Mouse (Mus musculus): ENCODE measurements around the gene Ret.

Ret gene

GRCm38 (mm10) chr6:118197440-118197975, at the start of gene Ret:
Gene Ret (minus strand): TSS chr6:118197718.
- in situ Hi-C loops (cut with MboI) = loop anchor here (25.0 kb wide), 1 partner anchor 190 kb away; no protein-coding TSS in a partner anchor

- in situ Hi-C loops (cut with MboI) = no loop called here
Observed at GRCm38 (mm10) chr6:118247161-118247560, 49.6 kb upstream of the Ret start.

- in situ Hi-C loops (cut with MboI) = no loop called here
Observed at GRCm38 (mm10) chr6:118244106-118244505, 46.6 kb upstream of the Ret start.

GRCm38 (mm10) chr6:118242941-118243340, 45.4 kb upstream of the Ret start:
- in situ Hi-C loops (cut with MboI) = no loop called here

- in situ Hi-C loops (cut with MboI) = no loop called here
Observed at GRCm38 (mm10) chr6:118226072-118226471, 28.6 kb upstream of the Ret start.

DNA sequence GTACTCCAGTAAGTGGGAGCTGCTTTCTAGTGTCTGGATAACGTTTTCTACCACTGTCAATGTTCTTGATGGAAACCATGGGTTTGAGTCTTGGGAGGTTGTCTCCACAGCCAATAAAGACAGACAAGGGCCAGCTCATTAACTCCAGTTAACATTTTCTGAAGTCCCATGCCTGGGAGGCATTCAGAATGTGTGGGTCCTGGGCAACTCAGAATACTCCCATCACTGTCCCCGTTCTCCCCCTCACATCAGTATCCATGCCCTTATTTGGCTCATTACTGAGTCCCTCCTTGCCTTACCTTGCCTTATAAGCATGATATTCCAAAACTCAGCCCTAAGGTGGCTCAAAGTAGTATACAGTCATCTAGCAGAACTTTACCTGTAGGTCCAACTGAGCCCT, 25.0 kb upstream of the Ret start:
- in situ Hi-C loops (cut with MboI) = no loop called here

DNA sequence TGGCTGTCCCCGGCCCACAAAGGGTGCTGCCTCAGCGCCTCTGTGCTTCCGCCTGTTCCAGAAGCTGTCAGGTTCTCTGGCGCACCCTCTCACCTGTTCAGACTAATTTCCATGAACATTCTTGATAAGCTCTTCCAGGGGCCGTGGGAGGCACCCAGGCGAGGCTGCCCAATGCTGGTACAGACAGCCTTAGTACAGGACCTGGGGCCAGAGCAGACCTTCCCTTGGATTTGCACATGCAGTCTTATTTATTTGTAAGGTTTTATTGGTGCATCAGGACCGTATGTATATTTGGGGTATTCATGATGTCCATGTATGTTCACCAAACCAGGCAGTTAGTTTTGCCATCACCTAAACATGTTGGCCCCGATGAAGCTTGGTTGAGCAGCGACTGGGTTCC, 18.2 kb upstream of the Ret start:
- in situ Hi-C loops (cut with MboI) = no loop called here

DNA sequence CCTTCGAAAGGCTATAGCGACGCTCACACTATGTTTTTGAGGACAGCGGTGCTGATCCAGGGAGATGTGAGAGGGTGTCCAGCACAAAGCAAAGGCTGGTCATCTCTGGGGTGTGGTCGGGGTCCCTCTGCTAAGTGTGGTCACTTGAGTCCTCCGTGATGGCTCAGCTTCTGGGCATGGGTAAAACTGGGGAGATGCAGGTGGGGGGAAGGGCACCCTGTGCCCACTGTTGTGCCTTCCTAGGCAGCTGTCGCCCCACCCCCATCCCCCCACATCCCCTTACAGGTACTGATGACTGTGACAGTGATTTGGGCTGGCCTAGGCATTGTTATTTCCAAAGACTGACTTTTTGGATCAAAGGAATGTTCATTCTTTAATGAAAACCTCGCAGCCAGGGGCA, 10.8 kb upstream of the Ret start:
- in situ Hi-C loops (cut with MboI) = no loop called here

- in situ Hi-C loops (cut with MboI) = no loop called here
Observed at GRCm38 (mm10) chr6:118206386-118206785, 8.9 kb upstream of the Ret start.

- in situ Hi-C loops (cut with MboI) = no loop called here
Observed at GRCm38 (mm10) chr6:118205176-118205890, 7.8 kb upstream of the Ret start.

GRCm38 (mm10) chr6:118204112-118204511, 6.6 kb upstream of the Ret start:
- in situ Hi-C loops (cut with MboI) = no loop called here

DNA sequence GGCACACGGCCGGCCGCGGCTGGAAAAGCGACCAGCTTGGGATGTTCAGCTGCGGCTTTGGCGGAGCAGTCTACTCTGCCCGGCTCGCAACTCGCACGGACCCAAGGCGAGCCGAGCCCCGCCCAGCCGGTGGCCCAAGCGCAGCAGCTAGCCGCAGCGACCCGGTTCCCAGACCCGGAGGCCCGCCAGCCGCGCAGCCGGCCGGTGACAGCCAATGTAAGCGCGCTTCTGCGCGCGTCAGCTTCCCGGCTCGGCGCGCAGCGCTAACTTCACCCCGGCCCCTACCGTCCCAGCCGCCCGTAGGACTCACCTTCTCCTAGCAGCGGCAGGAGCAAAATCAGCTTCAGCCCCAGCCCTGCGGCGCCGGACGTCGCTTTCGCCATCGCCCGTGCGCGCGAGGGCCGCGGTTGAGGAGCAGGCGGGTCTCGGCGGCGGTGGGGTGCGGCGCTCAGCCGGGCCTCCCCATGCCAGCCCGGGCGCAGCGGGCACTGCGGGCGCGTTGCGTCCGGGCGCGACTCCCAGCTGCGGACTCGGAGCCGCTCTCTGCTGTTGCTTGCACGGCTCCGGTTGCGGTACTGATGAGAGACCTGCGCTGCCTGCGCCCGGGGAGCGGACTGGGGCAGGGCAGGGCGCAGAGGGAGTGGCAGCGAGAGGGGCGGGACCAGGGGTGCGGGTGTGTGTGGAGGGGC, 623 bp downstream of the Ret start:
- in situ Hi-C loops (cut with MboI) = loop anchor here (25.0 kb wide), 1 partner anchor 190 kb away; no protein-coding TSS in a partner anchor

GRCm38 (mm10) chr6:118195108-118195507, 2.4 kb downstream of the Ret start:
- in situ Hi-C loops (cut with MboI) = loop anchor here (25.0 kb wide), 1 partner anchor 192 kb away; no protein-coding TSS in a partner anchor

- in situ Hi-C loops (cut with MboI) = loop anchor here (25.0 kb wide), 1 partner anchor 194 kb away; no protein-coding TSS in a partner anchor
Observed at GRCm38 (mm10) chr6:118192882-118193281, 4.6 kb downstream of the Ret start.

DNA sequence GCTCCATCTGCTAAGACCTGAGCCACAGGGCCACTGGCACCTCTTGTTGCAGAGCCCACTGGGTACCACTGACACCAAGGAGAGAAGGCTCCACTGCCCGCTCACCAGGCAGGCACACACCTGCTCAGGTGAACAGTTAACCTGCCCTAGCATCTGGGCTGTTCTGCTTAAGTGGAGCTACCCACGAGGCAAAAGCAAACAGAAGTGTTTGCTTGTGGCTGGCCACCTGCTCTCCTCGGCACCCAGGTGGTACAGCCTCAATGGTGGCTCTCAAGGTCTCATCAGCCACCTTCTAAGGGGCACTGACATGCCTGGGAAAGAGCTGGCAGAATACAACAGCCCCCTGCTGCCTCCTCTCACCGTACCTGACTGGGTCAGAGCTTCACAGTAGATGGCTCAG, 5.3 kb downstream of the Ret start:
- in situ Hi-C loops (cut with MboI) = loop anchor here (25.0 kb wide), 1 partner anchor 195 kb away; no protein-coding TSS in a partner anchor

DNA sequence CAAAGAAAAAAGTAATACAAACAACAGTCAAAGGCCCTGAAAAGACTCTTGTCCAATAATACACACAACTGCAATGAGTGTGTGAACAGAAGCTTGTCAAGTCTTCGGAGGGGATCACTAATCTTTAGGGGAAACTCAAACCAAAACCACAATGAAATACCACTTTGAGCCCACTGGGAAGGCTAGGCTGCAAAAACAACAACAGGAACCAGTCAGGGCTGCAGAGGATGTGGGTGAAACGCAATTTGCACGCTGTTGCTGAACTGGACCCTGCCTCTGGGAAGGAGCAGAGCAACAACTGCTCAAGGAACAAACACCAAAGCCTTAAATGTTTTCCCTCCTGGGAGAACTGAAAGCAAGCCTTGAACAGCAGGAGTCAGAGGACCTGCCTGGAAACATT, 7.8 kb downstream of the Ret start:
- in situ Hi-C loops (cut with MboI) = loop anchor here (25.0 kb wide), 1 partner anchor 198 kb away; no protein-coding TSS in a partner anchor

DNA sequence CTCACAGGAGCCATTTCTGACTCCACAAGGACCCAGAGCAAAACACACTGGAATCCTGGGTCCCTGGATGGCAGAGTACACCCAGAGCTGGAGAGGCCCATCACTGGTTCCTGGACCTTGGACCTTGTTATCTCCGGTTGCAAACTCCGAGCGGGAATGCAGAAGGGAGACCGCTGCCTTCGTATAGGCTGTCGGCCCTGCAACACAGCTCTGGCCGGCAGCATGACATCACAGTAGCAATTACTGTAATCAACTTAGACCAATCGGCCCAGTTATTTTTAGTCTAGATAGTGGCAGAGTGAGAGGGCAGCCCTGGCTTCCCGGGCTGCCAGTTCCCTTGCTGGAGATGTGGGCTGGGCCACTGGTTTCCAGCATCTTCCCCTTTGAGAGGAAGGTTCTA, 8.9 kb downstream of the Ret start:
- in situ Hi-C loops (cut with MboI) = loop anchor here (25.0 kb wide), 1 partner anchor 199 kb away; no protein-coding TSS in a partner anchor

GRCm38 (mm10) chr6:118187285-118187641, 10.3 kb downstream of the Ret start:
- in situ Hi-C loops (cut with MboI) = loop anchor here (25.0 kb wide), 1 partner anchor 200 kb away; no protein-coding TSS in a partner anchor

DNA sequence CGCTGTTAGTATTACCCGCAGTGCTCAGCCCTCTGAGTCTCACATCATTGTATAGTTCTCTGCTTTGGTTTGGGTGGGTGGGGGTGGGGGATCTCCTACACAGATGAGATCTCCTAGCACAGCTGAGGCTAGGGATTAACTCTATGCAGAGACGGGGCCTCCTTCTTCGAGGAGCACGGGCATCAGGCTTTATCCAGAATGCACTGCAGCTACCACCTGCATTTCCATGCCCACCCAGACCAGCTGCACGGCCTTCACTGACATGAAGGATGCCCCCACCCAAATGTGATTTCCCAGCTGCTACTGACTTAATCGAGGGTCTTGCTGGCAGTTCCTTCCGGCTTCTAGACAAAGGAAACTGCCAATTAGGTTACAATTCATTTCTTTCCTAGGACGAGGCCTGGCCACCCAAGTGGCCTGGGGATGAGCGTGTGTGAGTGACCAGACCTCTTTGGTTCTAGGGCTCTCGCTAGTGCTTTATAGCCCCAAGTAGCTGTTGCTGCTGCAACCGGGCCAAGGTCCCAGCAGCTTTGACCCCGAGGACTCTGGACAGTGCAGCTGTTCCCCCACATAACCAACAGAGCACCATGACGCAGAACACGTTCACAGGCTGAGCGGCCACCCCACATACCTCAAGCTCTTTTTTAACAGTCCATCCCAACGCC, 10.8 kb downstream of the Ret start:
- in situ Hi-C loops (cut with MboI) = loop anchor here (25.0 kb wide), 1 partner anchor 201 kb away; no protein-coding TSS in a partner anchor

DNA sequence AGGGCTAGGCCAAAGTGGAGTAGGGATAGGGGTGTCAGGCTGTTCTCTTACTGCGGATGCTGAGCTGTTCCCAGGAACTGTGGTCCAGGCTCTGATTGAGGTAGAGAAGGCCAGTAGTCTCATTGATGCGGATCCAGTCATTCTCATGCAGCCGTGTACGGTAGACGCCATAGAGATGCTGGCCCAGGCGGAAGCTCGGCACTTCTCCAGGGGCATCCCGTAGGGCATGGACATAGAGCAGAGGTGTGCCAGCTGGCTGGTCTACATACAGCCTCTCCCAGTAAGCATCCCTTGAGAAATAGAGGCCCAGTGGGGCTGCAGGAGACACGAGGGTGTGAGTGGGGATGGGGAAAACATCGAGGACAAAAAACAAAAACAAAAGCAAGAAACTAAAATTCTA, 13.4 kb downstream of the Ret start:
- in situ Hi-C loops (cut with MboI) = loop anchor here (25.0 kb wide), 1 partner anchor 203 kb away; no protein-coding TSS in a partner anchor

- in situ Hi-C loops (cut with MboI) = loop anchor here (25.0 kb wide), 1 partner anchor 207 kb away; no protein-coding TSS in a partner anchor
Observed at GRCm38 (mm10) chr6:118180085-118180423, 17.5 kb downstream of the Ret start.

All from mature B cell (primary cell).